Mouse (Mus musculus) midbrain, embryonic 16.5 days (tissue): ENCODE results near the gene Tcl1b1. TPM values are rescaled to one million over a fixed set of nuclear protein-coding genes. Genes with fewer than 3 reads are reported as not detected.
"Not testable (repeated sequence)": the region's sequence is repeated elsewhere in the genome, so short reads cannot be mapped to it uniquely, and the experiment has no call there.

Experiments
- ATAC-seq: fragments of 200-750 bp; cut with Nextera tagmentation; 2 replicates; pipeline ENCODE4 v1.8.0; 2017; ENCODE audit warnings: moderate TSS enrichment
- H3K27ac ChIP-seq: fragments of 300-500 bp; sonication (generic); 2 replicates; pipeline ENCODE4 v1.5.1; 2014; ENCODE audit warnings: mild to moderate bottlenecking, low read length, mixed read lengths
- H3K27me3 ChIP-seq: fragments of 300-500 bp; sonication (generic); 2 replicates; pipeline ENCODE4 v1.6.1; 2014; ENCODE audit warnings: low read depth, low read length, mixed read lengths; ENCODE audit not compliant: control insufficient read depth, insufficient read depth
- H3K36me3 ChIP-seq: fragments of 300-500 bp; sonication (generic); 2 replicates; pipeline ENCODE4 v1.6.1; 2014; ENCODE audit warnings: mild to moderate bottlenecking, low read length, moderate library complexity, mixed read lengths; ENCODE audit not compliant: control insufficient read depth, insufficient read depth
- H3K4me1 ChIP-seq: fragments of 300-500 bp; sonication (generic); 2 replicates; pipeline ENCODE4 v1.6.1; 2014; ENCODE audit warnings: mild to moderate bottlenecking, low read length, mixed read lengths; ENCODE audit not compliant: control insufficient read depth, insufficient read depth
- H3K4me2 ChIP-seq: fragments of 300-500 bp; sonication (generic); 2 replicates; pipeline ENCODE4 v1.6.1; 2014; ENCODE audit warnings: mild to moderate bottlenecking, low read length, mixed read lengths
- H3K4me3 ChIP-seq: fragments of 300-500 bp; sonication (generic); 2 replicates; pipeline ENCODE4 v1.5.1; 2014; ENCODE audit warnings: low read depth, mild to moderate bottlenecking, low read length, moderate library complexity, mixed read lengths
- H3K9ac ChIP-seq: fragments of 300-500 bp; sonication (generic); 2 replicates; pipeline ENCODE4 v1.6.1; 2014; ENCODE audit warnings: low read depth, low read length, mixed read lengths
- H3K9me3 ChIP-seq: fragments of 300-500 bp; sonication (generic); replicated peaks from 2 replicates; pipeline ENCODE4 v1.6.1; 2014; ENCODE audit warnings: mild to moderate bottlenecking, low read length, mixed read lengths; ENCODE audit not compliant: control insufficient read depth, poor library complexity, severe bottlenecking
- whole genome bisulfite sequencing: fragments of 180-500 bp; shearing (Covaris S2); extraction: QIAGEN DNeasy Blood & Tissue Kit; methylation state at CpG from one replicate; pipeline ENCODE4 v1.1.7; 2014; 5-methylcytosine and 5-hydroxymethylcytosine counted together
- polyA plus RNA-seq: library from polyadenylated mRNA; unstranded; fragments of >200 nt; fragmentation: Nextera tagmentation; extraction: Ambion mirVana; gene quantifications from 2 replicates; pipeline ENCODE4 v1.2.1, GENCODE M21; 2015

The Tcl1b1 gene
- polyA plus RNA-seq, 1 experiment from 2014 or later = not detected

DNA sequence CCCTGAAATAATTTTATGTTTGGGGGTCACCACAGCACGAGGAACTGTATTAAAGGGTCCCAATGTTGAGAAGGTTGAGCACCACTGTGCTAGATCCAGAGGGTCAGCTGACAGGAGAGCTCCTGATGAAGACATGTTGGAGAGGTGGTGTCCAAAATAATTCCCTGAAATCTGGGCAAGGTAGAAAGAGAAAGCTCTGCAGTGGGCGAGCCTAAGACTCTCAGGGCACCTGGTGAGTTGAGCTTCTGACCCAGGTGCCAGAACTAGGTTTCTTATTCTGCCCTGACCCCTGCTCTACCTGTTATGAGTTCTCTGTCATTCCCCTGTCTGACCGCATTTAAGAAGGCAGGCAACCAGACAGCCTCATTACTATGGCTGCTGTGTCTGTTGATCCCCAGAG is 16.6 kb downstream of the Tcl1b1 start, which contains the start of gene Tcl1b5:
TSS of gene Tcl1b5 (plus strand) at position 301 of the 400 bp plus-strand sequence.
- not testable (repeated sequence) for H3K4me1 ChIP-seq, H3K4me3 ChIP-seq, H3K27ac ChIP-seq, H3K27me3 ChIP-seq, H3K36me3 ChIP-seq, H3K4me2 ChIP-seq, ATAC-seq, H3K9ac ChIP-seq, H3K9me3 ChIP-seq
- 69% methylated on average over 3 of the region's 3 CpGs for WGBS

DNA sequence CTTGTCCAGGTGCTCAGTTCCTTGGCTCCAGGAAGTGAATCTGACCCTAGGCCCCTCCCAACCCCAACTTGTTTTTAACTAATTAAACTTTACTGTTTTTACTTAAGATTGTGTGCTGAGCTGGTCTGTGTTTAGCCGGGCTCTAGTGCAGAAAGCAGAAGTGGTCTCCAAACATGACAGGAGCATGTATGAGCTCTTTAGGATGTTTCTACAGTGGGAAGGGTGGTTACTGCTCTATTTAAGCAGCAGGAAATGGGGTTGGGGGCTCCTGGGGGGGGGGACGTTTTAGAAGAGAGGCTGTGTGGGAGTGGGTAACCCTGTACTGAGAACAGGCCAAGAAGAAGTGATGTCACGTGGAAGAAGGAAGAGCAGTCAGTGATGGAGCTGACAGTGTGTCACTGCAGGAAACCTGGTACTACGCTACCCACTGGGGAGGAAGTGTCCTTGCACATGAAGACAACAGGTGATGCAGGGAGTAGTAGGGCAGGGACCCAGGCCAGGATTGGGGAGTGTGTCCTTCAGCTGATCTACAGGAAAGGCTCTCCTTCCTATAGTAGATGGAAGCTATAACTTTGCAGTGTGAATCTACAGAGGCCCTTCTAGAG is 21.7 kb downstream of the Tcl1b1 start:
- H3K27me3 ChIP-seq, H3K4me3 ChIP-seq, H3K9ac ChIP-seq, ATAC-seq, H3K4me1 ChIP-seq, H3K36me3 ChIP-seq, H3K27ac ChIP-seq, H3K9me3 ChIP-seq, H3K4me2 ChIP-seq: not testable (repeated sequence)
- 90% methylated on average over 4 of the region's 4 CpGs for WGBS

DNA sequence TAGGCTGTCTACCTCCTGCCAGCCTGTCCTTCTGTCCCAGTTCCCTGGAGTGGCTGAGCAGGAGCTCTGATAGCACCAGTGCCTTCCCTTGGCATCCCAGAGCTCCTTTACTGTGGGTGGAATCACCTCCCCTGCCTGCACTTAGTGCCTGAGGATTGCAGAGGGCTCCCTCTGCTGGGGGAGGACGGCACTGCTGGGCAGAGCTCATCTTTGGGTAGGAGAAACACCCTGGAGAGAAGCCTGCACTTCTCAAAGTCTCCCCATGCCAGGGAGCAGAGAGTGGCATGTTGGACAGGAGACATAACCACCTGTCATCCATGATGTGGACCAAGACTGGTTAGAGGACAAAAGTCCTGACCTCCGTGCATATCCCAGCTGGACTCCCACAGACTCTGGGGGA is 29.5 kb downstream of the Tcl1b1 start:
- not testable (repeated sequence) for H3K9me3 ChIP-seq, H3K4me1 ChIP-seq, H3K36me3 ChIP-seq, ATAC-seq, H3K27ac ChIP-seq, H3K4me2 ChIP-seq, H3K27me3 ChIP-seq, H3K4me3 ChIP-seq, H3K9ac ChIP-seq
- WGBS = 49% methylated on average over 2 of the region's 2 CpGs

DNA sequence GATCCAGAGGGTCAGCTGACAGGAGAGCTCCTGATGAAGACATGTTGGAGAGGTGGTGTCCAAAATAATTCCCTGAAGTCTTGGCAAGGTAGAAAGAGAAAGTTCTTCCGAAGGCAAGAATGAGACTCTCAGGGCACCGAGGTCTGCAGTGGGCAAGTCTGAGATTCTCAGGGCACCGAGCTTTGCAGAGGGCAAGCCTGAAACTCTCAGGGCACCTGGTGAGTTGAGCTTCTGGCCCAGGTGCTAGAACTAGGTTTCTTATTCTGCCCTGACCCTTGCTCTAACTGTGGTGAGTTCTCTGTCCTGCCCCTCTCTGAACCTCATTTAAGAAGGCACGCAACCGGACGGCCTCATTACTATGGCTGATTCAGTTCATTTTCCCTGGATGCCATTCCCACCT is 31.3 kb downstream of the Tcl1b1 start, which contains the start of gene Tcl1b3:
TSS of gene Tcl1b3 (plus strand) at position 301 of the 400 bp plus-strand sequence.
- WGBS = 94% methylated on average over 6 of the region's 6 CpGs
- not testable (repeated sequence) for H3K27ac ChIP-seq

DNA sequence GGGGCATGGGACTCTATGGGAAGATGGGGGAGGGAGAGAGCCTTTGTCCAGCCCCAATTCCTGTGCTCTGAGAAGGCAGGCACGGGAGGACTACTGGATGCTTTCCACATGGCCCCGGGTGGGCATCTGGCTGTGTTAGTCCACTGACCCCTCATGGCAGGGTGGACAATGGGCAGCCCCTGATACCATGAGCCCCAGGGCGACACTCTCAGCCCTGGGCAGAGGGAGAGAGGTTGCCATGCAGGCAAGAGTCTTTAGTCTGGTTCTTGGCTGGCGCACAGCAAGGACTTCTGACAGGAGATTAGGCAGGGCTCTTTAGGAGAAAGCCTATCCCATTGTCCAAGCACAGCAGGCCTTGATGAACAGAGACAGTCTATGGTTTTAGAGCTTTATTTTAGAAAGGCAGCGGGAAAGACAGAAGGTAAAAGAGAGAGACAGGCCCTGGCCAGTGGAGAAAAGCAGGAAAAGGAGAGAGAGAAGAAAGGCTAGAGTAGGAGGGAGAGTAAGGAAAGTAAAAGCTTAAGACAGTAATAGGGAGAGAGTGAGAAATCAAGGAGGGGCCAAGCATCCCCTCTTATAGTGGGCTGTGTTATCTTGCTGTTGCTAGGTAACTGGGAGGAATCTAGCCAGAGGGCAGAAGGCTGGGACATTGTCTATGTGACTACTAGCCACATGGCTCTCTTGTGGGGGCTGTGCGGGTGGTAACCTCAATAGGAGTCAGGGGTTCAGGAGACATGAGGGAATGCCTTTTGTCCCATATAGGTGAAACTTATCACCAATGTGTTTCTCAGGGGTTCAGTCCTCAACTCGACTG is 40.4 kb downstream of the Tcl1b1 start:
- H3K9me3 ChIP-seq, H3K4me2 ChIP-seq, H3K36me3 ChIP-seq, H3K9ac ChIP-seq, H3K27me3 ChIP-seq, H3K27ac ChIP-seq, H3K4me3 ChIP-seq, H3K4me1 ChIP-seq: not testable (repeated sequence)
- 17% methylated on average over 7 of the region's 7 CpGs for WGBS
- ATAC-seq = 0 out of 2 replicates have a peak, but pooled peaks have one; percentile 36

More for the DNA sequence above, 31.3 kb downstream of the Tcl1b1 start, which contains the start of gene Tcl1b3:
- not testable (repeated sequence) for H3K36me3 ChIP-seq, H3K9me3 ChIP-seq, H3K4me2 ChIP-seq, H3K4me1 ChIP-seq, H3K4me3 ChIP-seq, ATAC-seq, H3K9ac ChIP-seq, H3K27me3 ChIP-seq

DNA sequence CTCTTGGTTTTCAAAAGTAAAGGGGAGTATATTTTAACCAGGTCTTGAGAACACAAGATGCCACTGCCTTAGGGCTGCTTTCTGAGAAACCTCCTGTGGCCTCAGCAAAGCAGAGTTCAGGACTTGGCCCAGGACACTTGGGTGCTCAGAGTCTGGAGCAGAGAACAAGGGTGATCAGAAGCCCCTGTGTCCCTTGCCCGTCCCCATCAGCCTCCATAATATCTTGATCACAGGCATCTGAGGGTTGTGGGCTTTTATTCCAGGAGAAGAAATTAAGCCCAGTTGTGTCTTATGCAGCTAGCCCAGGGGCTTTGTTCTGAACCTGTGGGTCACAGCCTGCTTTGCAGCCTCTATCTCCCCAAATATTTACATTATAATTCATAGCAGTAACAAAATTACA is 42.2 kb downstream of the Tcl1b1 start, which contains the start of gene Tcl1b4:
TSS of gene Tcl1b4 (plus strand) at position 301 of the 400 bp plus-strand sequence.
- not testable (repeated sequence) for H3K9me3 ChIP-seq, H3K27ac ChIP-seq, H3K4me1 ChIP-seq, ATAC-seq, H3K4me2 ChIP-seq, H3K4me3 ChIP-seq, H3K36me3 ChIP-seq, H3K27me3 ChIP-seq, H3K9ac ChIP-seq
- WGBS = 92% methylated on average over 1 of the region's 1 CpGs

DNA sequence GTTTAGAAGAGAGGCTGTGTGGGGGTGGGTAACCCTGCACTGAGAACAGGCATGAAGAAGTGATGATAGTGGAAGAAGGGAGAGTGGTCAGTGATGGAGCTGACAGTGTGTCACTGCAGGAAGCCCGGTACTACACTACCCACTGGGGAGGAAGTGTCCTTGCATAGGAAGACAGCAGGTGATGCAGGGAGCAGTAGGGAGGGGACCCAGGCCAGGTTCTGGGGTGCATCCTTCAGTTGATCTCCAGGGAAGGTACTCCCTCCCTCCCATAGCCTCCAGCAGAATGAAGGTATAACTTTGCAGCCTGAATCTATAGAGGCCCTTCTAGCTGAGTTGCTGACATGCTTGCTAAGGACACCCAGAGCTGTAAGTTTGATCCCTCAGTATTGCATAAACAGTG is 47.6 kb downstream of the Tcl1b1 start:
- 83% methylated on average over 1 of the region's 1 CpGs for WGBS
- Histone ChIP-seq H3K4me2 (no peak overlapping the region), H3K27ac (no peak overlapping the region), H3K4me3 (no peak overlapping the region), H3K36me3 (no peaks in the 10 kb centered on the region), H3K4me1 (no peaks in the 10 kb centered on the region), H3K9me3 (no peaks in the 10 kb centered on the region), H3K27me3 (no peaks in the 10 kb centered on the region), H3K9ac (no peak overlapping the region)
- no peak for ATAC-seq

DNA sequence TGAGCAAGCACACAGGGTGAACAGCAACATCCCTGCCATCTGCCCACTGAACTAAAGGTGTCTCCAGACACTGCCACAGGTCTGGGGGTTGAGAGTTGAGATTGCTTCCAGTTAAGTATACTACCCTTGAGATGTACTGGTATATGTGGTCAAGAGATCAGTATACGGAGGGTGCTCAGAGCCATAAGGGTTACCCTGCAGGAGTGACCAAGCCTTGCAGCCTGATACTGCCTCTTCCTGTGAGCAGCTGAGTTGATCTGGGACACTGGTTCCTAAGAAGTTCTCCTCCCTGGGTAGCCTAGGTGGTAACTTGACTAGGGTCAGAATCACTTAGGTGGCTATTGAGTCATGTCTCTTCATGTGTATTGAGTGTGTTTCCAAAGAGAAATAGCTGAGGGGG is 49.0 kb downstream of the Tcl1b1 start:
- H3K9me3 ChIP-seq = no peaks in the 10 kb centered on the region
- 92% methylated on average over 1 of the region's 1 CpGs for WGBS
- no peak overlapping the region for H3K27ac ChIP-seq
- H3K36me3 ChIP-seq = no peaks in the 10 kb centered on the region
- H3K4me3 ChIP-seq = no peak overlapping the region
- no peaks in the 10 kb centered on the region for H3K4me1 ChIP-seq
- no peak for ATAC-seq
- H3K9ac ChIP-seq = no peak overlapping the region
- no peaks in the 10 kb centered on the region for H3K27me3 ChIP-seq
- H3K4me2 ChIP-seq = no peak overlapping the region

DNA sequence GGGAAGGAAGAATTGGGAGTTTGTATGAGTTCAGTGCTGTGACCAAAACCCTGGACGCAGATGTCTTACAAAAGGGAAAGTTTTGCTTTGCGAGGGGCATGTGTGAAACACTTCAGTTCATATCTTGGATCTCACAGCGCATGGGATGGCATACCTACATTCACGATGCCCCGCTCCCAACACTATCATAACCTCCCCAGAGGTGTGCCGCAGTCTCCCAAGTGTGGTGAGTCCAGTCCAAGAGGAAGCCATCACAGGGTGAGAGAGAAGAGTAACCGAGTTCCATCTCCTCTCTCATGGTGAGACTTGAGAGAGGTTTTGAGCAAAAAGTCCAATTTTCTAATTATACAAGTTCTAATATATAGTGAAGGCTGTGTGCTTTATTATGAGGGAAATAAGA is 49.7 kb downstream of the Tcl1b1 start:
- H3K4me3 ChIP-seq = no peak overlapping the region
- no peak overlapping the region for H3K9ac ChIP-seq
- no peaks in the 10 kb centered on the region for H3K4me1 ChIP-seq
- no peak for ATAC-seq
- no peaks in the 10 kb centered on the region for H3K27me3 ChIP-seq
- H3K4me2 ChIP-seq = no peak overlapping the region
- no peaks in the 10 kb centered on the region for H3K36me3 ChIP-seq
- no peaks in the 10 kb centered on the region for H3K9me3 ChIP-seq
- WGBS = 96% methylated on average over 7 of the region's 7 CpGs
- no peak overlapping the region for H3K27ac ChIP-seq
